Mouse (Mus musculus): ENCODE results near the gene Entpd3. TPM values are rescaled to one million over a fixed set of nuclear protein-coding genes. Genes with fewer than 3 reads are reported as not detected.

Gene Entpd3
- polyA plus RNA-seq, 1 experiment from 2014 or later, result 5.5 TPM

GRCm38 (mm10) chr9:120502013-120502412 lies 37.6 kb upstream of the Entpd3 start:
- Histone ChIP-seq H3K4me2 (ENCODE audit: low read length) (no peak overlapping the region), H3K27me3 (ENCODE audit: control insufficient read depth, insufficient read depth, low read depth, low read length) (no peaks in the 10 kb centered on the region), H3K4me1 (ENCODE audit: control insufficient read depth, insufficient read depth, low read length) (no peaks in the 10 kb centered on the region), H3K27ac (ENCODE audit: low read length) (no peak overlapping the region), H3K9ac (ENCODE audit: low read depth, low read length) (no peak overlapping the region), H3K36me3 (ENCODE audit: control insufficient read depth, insufficient read depth, low read length) (peaks cover 2% of the 10 kb centered on the region; the same call in 1 of the 2 replicates), H3K4me3 (ENCODE audit: low read depth, low read length) (no peak overlapping the region), H3K9me3 (replicated peaks; ENCODE audit: control insufficient read depth, low read length, poor library complexity, severe bottlenecking) (no peaks in the 10 kb centered on the region)
- WGBS, result 6% methylated on average over 8 of the region's 8 CpGs
- ATAC-seq, result peak; percentile 4; the same call in 1 of the 2 replicates

DNA sequence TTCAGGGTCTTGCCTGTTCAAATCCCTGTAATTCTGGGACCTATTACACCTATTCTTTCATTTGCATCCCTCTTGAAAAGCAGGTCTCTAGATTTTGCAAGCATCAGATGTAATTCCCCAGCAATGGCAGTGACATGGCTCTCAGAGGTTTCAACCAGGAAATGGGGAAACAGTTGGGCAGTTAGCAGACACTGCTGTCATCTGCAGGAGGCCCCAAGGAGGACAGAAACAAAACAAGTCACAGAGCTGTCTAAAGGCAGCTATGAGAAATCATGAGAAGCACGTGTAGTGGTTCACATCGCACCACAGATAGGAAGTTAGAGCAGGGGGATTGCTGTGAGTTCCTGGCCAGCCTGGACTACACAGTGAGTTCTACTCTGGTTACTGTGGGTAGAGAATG lies 35.2 kb upstream of the Entpd3 start:
- Histone ChIP-seq H3K4me2 (ENCODE audit: low read length) (no peak overlapping the region), H3K27ac (ENCODE audit: low read length) (no peak overlapping the region), H3K9ac (ENCODE audit: low read depth, low read length) (no peak overlapping the region), H3K27me3 (ENCODE audit: control insufficient read depth, insufficient read depth, low read depth, low read length) (no peaks in the 10 kb centered on the region), H3K4me3 (ENCODE audit: low read depth, low read length) (no peak overlapping the region), H3K4me1 (ENCODE audit: control insufficient read depth, insufficient read depth, low read length) (no peaks in the 10 kb centered on the region), H3K36me3 (ENCODE audit: control insufficient read depth, insufficient read depth, low read length) (no peaks in the 10 kb centered on the region), H3K9me3 (replicated peaks; ENCODE audit: control insufficient read depth, low read length, poor library complexity, severe bottlenecking) (no peaks in the 10 kb centered on the region)
- 92% methylated on average over 2 of the region's 2 CpGs for WGBS
- no peak for ATAC-seq

GRCm38 (mm10) chr9:120511781-120512180 lies 27.8 kb upstream of the Entpd3 start:
- 78% methylated on average over 3 of the region's 3 CpGs for WGBS

DNA sequence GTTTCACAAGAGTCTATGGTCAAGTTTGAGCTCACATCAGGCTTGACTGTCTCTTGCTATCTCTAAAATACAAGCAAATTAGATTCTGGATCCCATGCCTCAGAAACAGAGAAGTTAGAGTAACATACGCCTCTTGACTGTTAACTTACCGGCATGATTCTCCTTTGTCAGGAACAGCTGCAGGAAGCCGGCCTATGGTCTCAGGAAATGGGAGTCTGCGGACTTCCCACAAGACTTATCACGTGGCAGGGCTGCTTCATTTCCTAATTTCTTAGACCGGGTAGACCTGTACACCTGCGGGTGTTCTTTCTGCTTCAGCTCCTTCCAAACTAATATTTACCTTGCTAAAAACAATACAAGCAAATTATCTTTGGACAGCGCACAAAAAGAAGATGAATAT lies 22.9 kb upstream of the Entpd3 start:
- Histone ChIP-seq H3K4me2 (ENCODE audit: low read length) (no peak overlapping the region), H3K36me3 (ENCODE audit: control insufficient read depth, insufficient read depth, low read length) (no peaks in the 10 kb centered on the region), H3K9ac (ENCODE audit: low read depth, low read length) (no peak overlapping the region), H3K4me3 (ENCODE audit: low read depth, low read length) (no peak overlapping the region), H3K27ac (ENCODE audit: low read length) (no peak overlapping the region), H3K9me3 (replicated peaks; ENCODE audit: control insufficient read depth, low read length, poor library complexity, severe bottlenecking) (no peaks in the 10 kb centered on the region), H3K4me1 (ENCODE audit: control insufficient read depth, insufficient read depth, low read length) (no peaks in the 10 kb centered on the region), H3K27me3 (ENCODE audit: control insufficient read depth, insufficient read depth, low read depth, low read length) (no peaks in the 10 kb centered on the region)
- no peak for ATAC-seq
- 94% methylated on average over 8 of the region's 8 CpGs for WGBS

More at GRCm38 (mm10) chr9:120511781-120512180, 27.8 kb upstream of the Entpd3 start:
- no peaks in the 10 kb centered on the region for H3K4me1 ChIP-seq (ENCODE audit: control insufficient read depth, insufficient read depth, low read length)
- no peaks in the 10 kb centered on the region for H3K9me3 ChIP-seq (replicated peaks; ENCODE audit: control insufficient read depth, low read length, poor library complexity, severe bottlenecking)
- H3K36me3 ChIP-seq (ENCODE audit: control insufficient read depth, insufficient read depth, low read length), result no peaks in the 10 kb centered on the region
- H3K4me3 ChIP-seq (ENCODE audit: low read depth, low read length), result no peak overlapping the region
- no peak overlapping the region for H3K27ac ChIP-seq (ENCODE audit: low read length)
- no peaks in the 10 kb centered on the region for H3K27me3 ChIP-seq (ENCODE audit: control insufficient read depth, insufficient read depth, low read depth, low read length)
- no peak overlapping the region for H3K4me2 ChIP-seq (ENCODE audit: low read length)
- no peak overlapping the region for H3K9ac ChIP-seq (ENCODE audit: low read depth, low read length)
- ATAC-seq, result no peak

- H3K36me3 ChIP-seq (ENCODE audit: control insufficient read depth, insufficient read depth, low read length), result no peaks in the 10 kb centered on the region
- WGBS, result 74% methylated on average over 3 of the region's 3 CpGs
- ATAC-seq, result no peak
- H3K4me1 ChIP-seq (ENCODE audit: control insufficient read depth, insufficient read depth, low read length), result no peaks in the 10 kb centered on the region
- H3K4me2 ChIP-seq (ENCODE audit: low read length), result no peak overlapping the region
- H3K27me3 ChIP-seq (ENCODE audit: control insufficient read depth, insufficient read depth, low read depth, low read length), result no peaks in the 10 kb centered on the region
- H3K27ac ChIP-seq (ENCODE audit: low read length), result no peak overlapping the region
- no peaks in the 10 kb centered on the region for H3K9me3 ChIP-seq (replicated peaks; ENCODE audit: control insufficient read depth, low read length, poor library complexity, severe bottlenecking)
- no peak overlapping the region for H3K4me3 ChIP-seq (ENCODE audit: low read depth, low read length)
- no peak overlapping the region for H3K9ac ChIP-seq (ENCODE audit: low read depth, low read length)
Measured at GRCm38 (mm10) chr9:120518946-120519345, 20.7 kb upstream of the Entpd3 start.

GRCm38 (mm10) chr9:120519469-120520125 lies 20.0 kb upstream of the Entpd3 start:
- H3K4me1 ChIP-seq (ENCODE audit: control insufficient read depth, insufficient read depth, low read length), result no peaks in the 10 kb centered on the region
- H3K4me3 ChIP-seq (ENCODE audit: low read depth, low read length), result no peak overlapping the region
- no peaks in the 10 kb centered on the region for H3K27me3 ChIP-seq (ENCODE audit: control insufficient read depth, insufficient read depth, low read depth, low read length)
- no peaks in the 10 kb centered on the region for H3K9me3 ChIP-seq (replicated peaks; ENCODE audit: control insufficient read depth, low read length, poor library complexity, severe bottlenecking)
- H3K36me3 ChIP-seq (ENCODE audit: control insufficient read depth, insufficient read depth, low read length), result no peaks in the 10 kb centered on the region
- no peak overlapping the region for H3K27ac ChIP-seq (ENCODE audit: low read length)
- no peak overlapping the region for H3K4me2 ChIP-seq (ENCODE audit: low read length)
- H3K9ac ChIP-seq (ENCODE audit: low read depth, low read length), result no peak overlapping the region
- no peak for ATAC-seq
- WGBS, result 42% methylated on average over 19 of the region's 19 CpGs

- H3K27ac ChIP-seq (ENCODE audit: low read length), result no peak overlapping the region
- no peak overlapping the region for H3K9ac ChIP-seq (ENCODE audit: low read depth, low read length)
- no peaks in the 10 kb centered on the region for H3K9me3 ChIP-seq (replicated peaks; ENCODE audit: control insufficient read depth, low read length, poor library complexity, severe bottlenecking)
- no peaks in the 10 kb centered on the region for H3K4me1 ChIP-seq (ENCODE audit: control insufficient read depth, insufficient read depth, low read length)
- H3K4me3 ChIP-seq (ENCODE audit: low read depth, low read length), result no peak overlapping the region
- no peaks in the 10 kb centered on the region for H3K36me3 ChIP-seq (ENCODE audit: control insufficient read depth, insufficient read depth, low read length)
- H3K4me2 ChIP-seq (ENCODE audit: low read length), result no peak overlapping the region
- ATAC-seq, result no peak
- WGBS, result 84% methylated on average over 1 of the region's 1 CpGs
- H3K27me3 ChIP-seq (ENCODE audit: control insufficient read depth, insufficient read depth, low read depth, low read length), result no peaks in the 10 kb centered on the region
Measured at GRCm38 (mm10) chr9:120521161-120521560, 18.5 kb upstream of the Entpd3 start.

DNA sequence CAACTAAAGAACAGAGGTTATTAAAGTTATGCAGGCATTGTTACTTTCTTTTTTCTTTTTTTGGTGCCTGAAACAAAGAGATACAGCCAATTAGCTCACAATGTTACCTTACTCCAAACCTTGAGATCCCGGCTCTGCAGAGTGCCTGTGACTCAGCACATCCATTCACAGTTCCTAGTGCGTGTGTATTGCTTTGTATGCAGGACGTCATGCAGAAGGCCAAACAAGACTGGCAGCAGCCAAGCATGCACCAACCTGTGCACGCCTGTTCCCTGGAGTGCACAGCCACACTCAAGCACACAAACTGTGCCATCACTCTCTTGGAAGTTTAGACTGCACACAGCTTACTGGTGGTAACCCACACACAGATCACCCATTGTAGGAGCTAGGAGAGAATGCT lies 12.3 kb upstream of the Entpd3 start:
- Histone ChIP-seq H3K36me3 (ENCODE audit: control insufficient read depth, insufficient read depth, low read length) (no peaks in the 10 kb centered on the region), H3K4me1 (ENCODE audit: control insufficient read depth, insufficient read depth, low read length) (no peaks in the 10 kb centered on the region), H3K9ac (ENCODE audit: low read depth, low read length) (no peak overlapping the region), H3K4me2 (ENCODE audit: low read length) (no peak overlapping the region), H3K27me3 (ENCODE audit: control insufficient read depth, insufficient read depth, low read depth, low read length) (no peaks in the 10 kb centered on the region), H3K27ac (ENCODE audit: low read length) (no peak overlapping the region), H3K4me3 (ENCODE audit: low read depth, low read length) (no peak overlapping the region), H3K9me3 (replicated peaks; ENCODE audit: control insufficient read depth, low read length, poor library complexity, severe bottlenecking) (no peaks in the 10 kb centered on the region)
- WGBS, result 60% methylated on average over 4 of the region's 4 CpGs
- ATAC-seq, result no peak

- no peak overlapping the region for H3K4me2 ChIP-seq (ENCODE audit: low read length)
- ATAC-seq, result no peak
- 90% methylated on average over 8 of the region's 8 CpGs for WGBS
Measured at GRCm38 (mm10) chr9:120527919-120528318, 11.7 kb upstream of the Entpd3 start.

More at GRCm38 (mm10) chr9:120527919-120528318, 11.7 kb upstream of the Entpd3 start:
- no peak overlapping the region for H3K9ac ChIP-seq (ENCODE audit: low read depth, low read length)
- H3K4me3 ChIP-seq (ENCODE audit: low read depth, low read length), result no peak overlapping the region
- no peaks in the 10 kb centered on the region for H3K27me3 ChIP-seq (ENCODE audit: control insufficient read depth, insufficient read depth, low read depth, low read length)
- H3K27ac ChIP-seq (ENCODE audit: low read length), result no peak overlapping the region
- no peaks in the 10 kb centered on the region for H3K9me3 ChIP-seq (replicated peaks; ENCODE audit: control insufficient read depth, low read length, poor library complexity, severe bottlenecking)
- no peaks in the 10 kb centered on the region for H3K4me1 ChIP-seq (ENCODE audit: control insufficient read depth, insufficient read depth, low read length)
- H3K36me3 ChIP-seq (ENCODE audit: control insufficient read depth, insufficient read depth, low read length), result no peaks in the 10 kb centered on the region

All from midbrain, embryonic 16.5 days (tissue).